Mouse (Mus musculus) heart, adult 2 months (tissue): ENCODE data around the gene Foxk2. TPM values are rescaled to one million over a fixed set of nuclear protein-coding genes. Genes with fewer than 3 reads are reported as not detected.

Experiments
- DNase-seq, 2 experiments: peaks; one replicate each; pipeline ENCODE4 v3.0.0; 2021
- H3K27ac ChIP-seq: fragments of 200-600 bp; 2 replicates; pipeline ENCODE4 v1.8.1; 2022
- H3K27me3 ChIP-seq: fragments of 200-500 bp; 2 replicates; pipeline ENCODE4 v1.6.1; 2012; ENCODE audit warnings: mild to moderate bottlenecking, low read length, inconsistent platforms, mixed read lengths; ENCODE audit not compliant: control insufficient read depth, insufficient read depth
- H3K36me3 ChIP-seq: fragments of 200-500 bp; 2 replicates; pipeline ENCODE4 v1.6.1; 2012; ENCODE audit warnings: low read length, inconsistent platforms; ENCODE audit not compliant: control insufficient read depth, insufficient read depth
- H3K4me1 ChIP-seq: fragments of 200-500 bp; 2 replicates; pipeline ENCODE4 v1.6.1; 2011; ENCODE audit warnings: low read length; ENCODE audit not compliant: control insufficient read depth, insufficient read depth
- H3K4me3 ChIP-seq: fragments of 200-600 bp; 2 replicates; pipeline ENCODE4 v1.8.1; 2022
- H3K79me2 ChIP-seq: fragments of 200-500 bp; replicated peaks from 2 replicates; pipeline ENCODE4 v1.6.1; 2012; ENCODE audit warnings: mild to moderate bottlenecking, inconsistent platforms, low read length, moderate library complexity, mixed read lengths; ENCODE audit not compliant: control insufficient read depth, insufficient read depth
- H3K9ac ChIP-seq: fragments of 200-500 bp; 2 replicates; pipeline ENCODE4 v1.6.1; 2012; ENCODE audit warnings: low read depth, mild to moderate bottlenecking, control low read depth, inconsistent platforms, low read length, mixed read lengths
- CTCF ChIP-seq: fragments of 200-600 bp; IDR thresholded peaks from 2 replicates; pipeline ENCODE4 v1.8.1; 2022; ENCODE audit warnings: antibody characterized with exemption, mild to moderate bottlenecking, moderate library complexity
- EP300 ChIP-seq: fragments of 200-500 bp; IDR thresholded peaks from 2 replicates; pipeline ENCODE4 v1.6.1; 2011; ENCODE audit warnings: low read depth, low read length, control low read depth; ENCODE audit not compliant: insufficient read depth
- POLR2A ChIP-seq: fragments of 200-500 bp; IDR thresholded peaks from 2 replicates; pipeline ENCODE4 v1.6.1; 2011; ENCODE audit warnings: mild to moderate bottlenecking, low read depth, low read length, control low read depth; ENCODE audit not compliant: insufficient read depth
- WGBS: fragments of 180-500 bp; shearing (Covaris S2); methylation state at CpG from one replicate; pipeline ENCODE4 v1.1.7; 2018; 5-methylcytosine and 5-hydroxymethylcytosine counted together
- intact Hi-C: fragments of 180-260 bp; cut with DNase I; formaldehyde crosslinking; loops from one replicate; pipeline ENCODE4 v1.15.1; 2025
- polyA plus RNA-seq: library from polyadenylated mRNA; depleted of rRNA; stranded (reverse); fragments of >200 nt; gene quantifications from 2 replicates; pipeline ENCODE4 v1.2.3, GENCODE M21; 2012
- total RNA-seq, 2 experiments: library from RNA; stranded (reverse); gene quantifications; 2 replicates each; pipeline ENCODE4 v1.2.3; 2021

Gene Foxk2
- total and polyA plus RNA-seq, 3 experiments = 13.6 to 22.0 (median 20.3) TPM

DNA sequence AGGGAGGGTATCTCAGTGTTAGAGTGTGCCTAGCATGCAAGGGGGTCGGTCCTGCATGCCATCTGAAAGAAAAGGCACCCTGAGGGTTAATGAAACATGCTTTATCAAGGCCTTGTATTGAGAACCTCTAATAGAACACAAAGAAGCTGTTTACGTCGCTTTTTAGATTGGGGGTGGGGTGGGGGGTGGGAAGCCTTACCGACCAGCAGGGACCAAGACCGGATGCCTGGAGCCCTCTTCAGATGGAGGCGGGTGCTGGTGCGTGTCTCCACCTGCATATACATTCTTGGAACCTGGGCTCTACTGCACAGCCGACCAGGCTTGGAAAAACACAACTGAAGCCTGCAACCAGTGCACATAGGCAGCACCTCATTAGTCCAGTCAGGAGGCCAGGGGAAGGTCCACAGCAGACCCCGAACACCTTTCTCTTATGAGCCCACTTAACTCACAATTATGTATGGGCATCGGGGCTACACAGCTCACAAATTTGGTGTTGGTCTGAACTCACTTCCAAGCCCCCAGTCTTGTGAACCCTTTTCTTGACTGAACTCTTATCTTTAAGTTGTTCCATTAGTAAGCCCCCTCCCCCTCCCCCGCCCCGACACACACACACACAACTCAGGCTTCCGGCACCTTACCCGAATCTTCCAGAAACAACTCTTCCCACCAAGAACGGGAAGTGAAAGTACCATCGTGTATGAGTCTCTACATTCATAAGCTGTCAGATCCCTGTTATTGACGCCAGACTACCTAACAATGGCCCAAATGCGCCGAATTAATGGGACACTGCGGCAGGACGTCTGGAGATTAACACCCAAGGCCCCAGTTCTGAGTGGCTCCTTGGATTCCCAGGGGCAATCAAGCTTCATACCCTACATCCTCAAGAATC, 31.4 kb upstream of the Foxk2 start:
- TF ChIP-seq EP300 (no peak), POLR2A (no peak), CTCF (no peak)
- 10% methylated on average over 21 of the region's 21 CpGs for WGBS
- no peaks in the 10 kb centered on the region for H3K79me2 ChIP-seq
- no peaks in the 10 kb centered on the region for H3K36me3 ChIP-seq
- peaks cover 3% of the 10 kb centered on the region for H3K4me1 ChIP-seq
- intact Hi-C loops = no loop called here
- DNase-seq = no peak
- peak overlapping the region; percentile 90 for H3K27ac ChIP-seq
- H3K27me3 ChIP-seq = no peaks in the 10 kb centered on the region
- H3K9ac ChIP-seq = peak overlapping the region; percentile 85
- peak overlapping the region; percentile 54 for H3K4me3 ChIP-seq

DNA sequence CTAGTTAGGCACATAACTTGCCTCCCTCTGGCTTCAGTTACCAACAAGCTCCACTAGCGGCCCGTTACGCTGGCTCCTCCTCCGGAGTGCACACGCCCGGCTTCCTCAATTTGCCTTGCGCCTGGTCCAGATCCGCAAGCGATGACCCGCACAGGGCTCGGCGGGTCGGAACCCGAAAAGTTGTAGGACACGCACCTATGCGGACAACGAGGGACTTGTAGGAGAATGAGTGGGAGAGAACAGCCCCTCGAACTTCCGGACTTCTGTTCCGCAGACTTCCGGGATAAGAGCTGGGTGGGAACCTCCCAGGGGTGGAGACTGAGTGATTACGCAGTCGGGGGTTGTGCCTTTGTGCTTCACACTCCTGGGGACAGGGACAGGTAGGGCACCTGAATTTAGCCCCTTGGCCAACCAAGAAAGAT, 30.8 kb upstream of the Foxk2 start, which contains the start of gene Cybc1:
TSS of gene Cybc1 (minus strand) at position 305 of the 422 bp plus-strand sequence.
- Histone ChIP-seq H3K4me1 (peaks cover 3% of the 10 kb centered on the region), H3K79me2 (no peaks in the 10 kb centered on the region), H3K4me3 (peak within 1 kb of the TSS; percentile 54), H3K9ac (peak within 1 kb of the TSS; percentile 85), H3K36me3 (no peaks in the 10 kb centered on the region), H3K27me3 (no peaks in the 10 kb centered on the region), H3K27ac (peak within 1 kb of the TSS; percentile 90)
- intact Hi-C loops = no loop called here
- peak; percentile 84 to 88 for DNase-seq
- WGBS = under 1% methylated on average over 23 of the region's 23 CpGs
- TF ChIP-seq POLR2A (peak; percentile 74), EP300 (peak; percentile 67; the same call in 1 of the 2 replicates), CTCF (peak; percentile 53)

DNA sequence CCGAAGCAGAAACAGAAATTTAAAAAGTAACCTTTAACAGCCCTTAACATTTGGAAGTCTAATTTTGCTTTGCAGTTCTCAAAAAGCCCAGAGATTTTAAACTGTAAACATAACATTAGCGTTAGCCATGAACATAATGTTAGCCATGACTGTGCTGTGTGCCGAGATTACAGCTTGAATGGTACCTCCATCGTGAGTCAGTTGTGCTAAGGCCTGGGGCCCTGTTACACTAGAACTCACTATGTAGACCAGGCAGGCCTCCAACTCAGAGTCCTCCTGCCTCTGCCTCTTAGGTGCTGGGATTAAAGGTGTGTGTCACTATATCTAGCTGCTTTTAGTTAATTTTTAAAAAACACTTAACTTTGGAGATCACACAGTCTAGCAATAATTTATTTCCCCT, 28.6 kb upstream of the Foxk2 start:
- no peak overlapping the region for H3K4me3 ChIP-seq
- no peaks in the 10 kb centered on the region for H3K79me2 ChIP-seq
- intact Hi-C loops = no loop called here
- no peaks in the 10 kb centered on the region for H3K27me3 ChIP-seq
- H3K27ac ChIP-seq = 0 out of 2 replicates have a peak overlapping the region, but pooled peaks have one; percentile 13
- H3K4me1 ChIP-seq = peaks cover 3% of the 10 kb centered on the region
- WGBS = 68% methylated on average over 4 of the region's 4 CpGs
- H3K9ac ChIP-seq = no peak overlapping the region
- TF ChIP-seq EP300 (no peak), POLR2A (no peak), CTCF (no peak)
- no peak for DNase-seq
- H3K36me3 ChIP-seq = peaks cover 3% of the 10 kb centered on the region; the same call in 1 of the 2 replicates

DNA sequence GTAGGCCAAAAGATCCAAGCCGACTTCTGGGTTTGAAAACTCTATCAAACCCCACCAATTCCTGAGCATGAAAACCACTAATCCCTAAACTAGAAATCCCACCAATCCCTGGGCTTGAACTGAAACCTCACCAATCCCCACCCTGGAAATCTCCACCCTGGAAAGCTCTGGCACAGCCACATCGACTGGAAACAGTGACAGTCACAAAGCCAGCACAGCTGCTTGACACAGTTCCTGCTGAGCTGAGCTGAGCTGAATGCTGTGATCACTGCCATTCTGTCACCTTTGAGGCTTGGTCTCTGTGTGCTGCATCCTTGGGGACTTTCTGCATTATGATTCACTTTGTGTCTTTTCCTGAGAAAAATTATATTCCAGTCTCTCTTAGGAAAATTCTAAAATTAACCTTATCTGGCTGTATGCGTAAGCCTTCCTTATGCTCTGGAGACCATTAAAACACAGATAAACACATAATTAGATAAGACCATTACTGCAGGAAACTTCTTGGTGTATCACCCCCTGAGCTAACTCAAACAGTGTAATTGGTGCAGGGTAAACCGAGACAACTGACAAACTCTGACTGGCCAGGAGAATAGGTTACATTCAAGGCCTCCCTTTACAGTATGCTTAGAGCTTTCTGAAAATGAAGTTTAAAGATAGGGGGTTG, 28.0 kb upstream of the Foxk2 start:
- intact Hi-C loops = no loop called here
- Histone ChIP-seq H3K79me2 (no peaks in the 10 kb centered on the region), H3K27ac (no peak overlapping the region), H3K4me3 (no peak overlapping the region), H3K36me3 (peaks cover 3% of the 10 kb centered on the region; the same call in 1 of the 2 replicates), H3K9ac (no peak overlapping the region), H3K4me1 (peaks cover 5% of the 10 kb centered on the region), H3K27me3 (no peaks in the 10 kb centered on the region)
- TF ChIP-seq CTCF = no peak
- TF ChIP-seq POLR2A = 0 out of 2 replicates have a peak, but pooled peaks have one; percentile 12
- TF ChIP-seq EP300 = 0 out of 2 replicates have a peak, but pooled peaks have one; percentile 46
- DNase-seq = peak; percentile 43 to 50
- 32% methylated on average over 4 of the region's 4 CpGs for WGBS

DNA sequence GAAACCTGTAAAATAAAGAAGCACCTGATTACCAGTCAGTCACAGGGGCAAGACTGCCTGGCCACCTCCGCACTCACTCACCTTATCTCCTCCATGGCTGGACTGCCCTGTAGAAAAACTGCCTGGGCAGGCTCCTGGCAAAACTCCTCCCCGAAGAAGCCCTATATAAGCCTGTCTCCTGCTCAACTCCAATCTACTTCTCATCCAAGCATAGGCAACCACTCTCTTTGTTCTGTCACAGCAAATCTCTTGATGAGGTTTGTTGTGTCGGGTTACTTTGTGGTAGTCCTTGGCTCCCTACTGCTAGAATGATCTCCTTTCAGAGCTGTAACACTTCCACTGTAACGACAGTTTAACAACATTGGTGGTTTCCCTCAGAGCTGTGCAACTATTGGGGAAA, 27.1 kb upstream of the Foxk2 start:
- peaks cover 4% of the 10 kb centered on the region for H3K4me1 ChIP-seq
- no peaks in the 10 kb centered on the region for H3K79me2 ChIP-seq
- no peak overlapping the region for H3K4me3 ChIP-seq
- no peak overlapping the region for H3K27ac ChIP-seq
- WGBS = 41% methylated on average over 4 of the region's 4 CpGs
- TF ChIP-seq CTCF (no peak), EP300 (no peak), POLR2A (no peak)
- H3K36me3 ChIP-seq = peaks cover 3% of the 10 kb centered on the region; the same call in 1 of the 2 replicates
- intact Hi-C loops = no loop called here
- no peak for DNase-seq
- H3K9ac ChIP-seq = no peak overlapping the region
- no peaks in the 10 kb centered on the region for H3K27me3 ChIP-seq
